Mouse (Mus musculus): ENCODE measurements around the gene Ube2s.

The Ube2s gene

GRCm38 (mm10) chr7:4779921-4780320 lies 32.5 kb downstream of the Ube2s start:
- no peak for DNase-seq (ENCODE audit: extremely low read depth, low read depth, low spot score)

- DNase-seq (ENCODE audit: extremely low read depth, low read depth, low spot score), result no peak
These were observed 34.3 kb downstream of the Ube2s start for GRCm38 (mm10) chr7:4777851-4778637.

GRCm38 (mm10) chr7:4776861-4777830 lies 35.2 kb downstream of the Ube2s start:
- DNase-seq (ENCODE audit: extremely low read depth, low read depth, low spot score), result no peak

GRCm38 (mm10) chr7:4776131-4776530 lies 36.3 kb downstream of the Ube2s start:
- no peak for DNase-seq (ENCODE audit: extremely low read depth, low read depth, low spot score)

- no peak for DNase-seq (ENCODE audit: extremely low read depth, low read depth, low spot score)
These were observed 41.2 kb downstream of the Ube2s start, which contains the start of gene Fam71e2 for GRCm38 (mm10) chr7:4771202-4771601. TSS of gene Fam71e2 (minus strand) at chr7:4771302.

GRCm38 (mm10) chr7:4764946-4765710 lies 47.3 kb downstream of the Ube2s start:
- DNase-seq (ENCODE audit: extremely low read depth, low read depth, low spot score), result no peak

GRCm38 (mm10) chr7:4759670-4760069 lies 52.7 kb downstream of the Ube2s start:
- DNase-seq (ENCODE audit: extremely low read depth, low read depth, low spot score), result no peak

- DNase-seq (ENCODE audit: extremely low read depth, low read depth, low spot score), result no peak
These were observed 59.4 kb downstream of the Ube2s start, which contains the start of gene Cox6b2 for GRCm38 (mm10) chr7:4752821-4753570. TSS of gene Cox6b2 (minus strand) at chr7:4753094.

GRCm38 (mm10) chr7:4751971-4752820 lies 60.2 kb downstream of the Ube2s start:
- no peak for DNase-seq (ENCODE audit: extremely low read depth, low read depth, low spot score)

GRCm38 (mm10) chr7:4749169-4749568 lies 63.2 kb downstream of the Ube2s start:
- DNase-seq (ENCODE audit: extremely low read depth, low read depth, low spot score), result no peak

GRCm38 (mm10) chr7:4748321-4748720 lies 64.1 kb downstream of the Ube2s start:
- no peak for DNase-seq (ENCODE audit: extremely low read depth, low read depth, low spot score)

GRCm38 (mm10) chr7:4747156-4747899 lies 65.1 kb downstream of the Ube2s start:
- DNase-seq (ENCODE audit: extremely low read depth, low read depth, low spot score), result no peak

GRCm38 (mm10) chr7:4746326-4746980 lies 65.9 kb downstream of the Ube2s start:
- DNase-seq (ENCODE audit: extremely low read depth, low read depth, low spot score), result no peak

- no peak for DNase-seq (ENCODE audit: extremely low read depth, low read depth, low spot score)
These were observed 67.5 kb downstream of the Ube2s start for GRCm38 (mm10) chr7:4744886-4745285.

All from fat pad, adult 2 months (tissue).